Mouse (Mus musculus) heart, embryonic 11.5 days (tissue): ENCODE measurements around the gene Nsg2. TPM values are rescaled to one million over a fixed set of nuclear protein-coding genes. Genes with fewer than 3 reads are reported as not detected.
A peak's percentile ranks its signal among the peaks of the same experiment; 100 is the strongest.

Experiments
- ATAC-seq: fragments of 200-750 bp; cut with Nextera tagmentation; replicated peaks from 2 replicates; pipeline ENCODE4 v1.8.0; 2017; ENCODE audit warnings: moderate library complexity; ENCODE audit not compliant: insufficient number of reproducible peaks, low FRiP score, low TSS enrichment
- H3K27ac ChIP-seq: fragments of 300-500 bp; sonication (generic); 2 replicates; pipeline ENCODE4 v1.5.1; 2014; ENCODE audit warnings: mild to moderate bottlenecking, low read depth, low read length
- H3K27me3 ChIP-seq: fragments of 300-500 bp; sonication (generic); 2 replicates; pipeline ENCODE4 v1.6.1; 2014; ENCODE audit warnings: mild to moderate bottlenecking, low read length, mixed read lengths; ENCODE audit not compliant: control insufficient read depth, insufficient read depth
- H3K36me3 ChIP-seq: fragments of 300-500 bp; sonication (generic); 2 replicates; pipeline ENCODE4 v1.6.1; 2014; ENCODE audit warnings: mild to moderate bottlenecking, low read length, moderate library complexity, mixed read lengths; ENCODE audit not compliant: control insufficient read depth, insufficient read depth
- H3K4me1 ChIP-seq: fragments of 300-500 bp; sonication (generic); 2 replicates; pipeline ENCODE4 v1.6.1; 2014; ENCODE audit warnings: low read length; ENCODE audit not compliant: control insufficient read depth, insufficient read depth
- H3K4me2 ChIP-seq: fragments of 300-500 bp; sonication (generic); 2 replicates; pipeline ENCODE4 v1.6.1; 2014; ENCODE audit warnings: mild to moderate bottlenecking, moderate library complexity
- H3K4me3 ChIP-seq: fragments of 300-500 bp; sonication (generic); 2 replicates; pipeline ENCODE4 v1.5.1; 2014; ENCODE audit warnings: low read depth, low read length
- H3K9ac ChIP-seq: fragments of 300-500 bp; sonication (generic); 2 replicates; pipeline ENCODE4 v1.6.1; 2014; ENCODE audit warnings: mild to moderate bottlenecking, low read depth, low read length, moderate library complexity
- H3K9me3 ChIP-seq: fragments of 300-500 bp; sonication (generic); replicated peaks from 2 replicates; pipeline ENCODE4 v1.6.1; 2016; ENCODE audit warnings: low read length; ENCODE audit not compliant: control insufficient read depth
- WGBS: fragments of 180-500 bp; shearing (Covaris S2); extraction: QIAGEN DNeasy Blood & Tissue Kit; methylation state at CpG from one replicate; pipeline ENCODE4 v1.1.7; 2014; ENCODE audit not compliant: insufficient replicate concordance; 5-methylcytosine and 5-hydroxymethylcytosine counted together
- polyA plus RNA-seq: library from polyadenylated mRNA; unstranded; fragments of >200 nt; fragmentation: Nextera tagmentation; extraction: Ambion mirVana; gene quantifications from 2 replicates; pipeline ENCODE4 v1.2.1, GENCODE M21; 2014

Nsg2 gene
- 0.82 and 0.87 TPM in 2 replicates for polyA plus RNA-seq

- Histone ChIP-seq H3K4me3 (peak within 1 kb of the TSS; percentile 29), H3K4me2 (peak within 1 kb of the TSS; percentile 57), H3K36me3 (no peaks in the 10 kb centered on the region), H3K27me3 (peaks cover 9% of the 10 kb centered on the region; the same call in 1 of the 2 replicates), H3K9ac (0 out of 2 replicates have a peak within 1 kb of the TSS, but pooled peaks have one; percentile 16), H3K4me1 (peaks cover 5% of the 10 kb centered on the region), H3K9me3 (no peaks in the 10 kb centered on the region), H3K27ac (no peak within 1 kb of the TSS)
- under 1% methylated on average over 16 of the region's 16 CpGs for WGBS
- ATAC-seq: no peak
Measured at GRCm38 (mm10) chr11:32000281-32000680, at the start of gene Nsg2. Nsg2 (plus strand) TSS chr11:32000463.

- H3K4me2 ChIP-seq: no peak overlapping the region
- no peaks in the 10 kb centered on the region for H3K9me3 ChIP-seq
- no peaks in the 10 kb centered on the region for H3K27me3 ChIP-seq
- H3K36me3 ChIP-seq: no peaks in the 10 kb centered on the region
- no peak overlapping the region for H3K9ac ChIP-seq
- no peak overlapping the region for H3K27ac ChIP-seq
- ATAC-seq: no peak
- H3K4me3 ChIP-seq: no peak overlapping the region
- no peaks in the 10 kb centered on the region for H3K4me1 ChIP-seq
Measured at GRCm38 (mm10) chr11:31960071-31960470, 40.2 kb upstream of the Nsg2 start.

GRCm38 (mm10) chr11:31963993-31964392 lies 36.3 kb upstream of the Nsg2 start:
- Histone ChIP-seq H3K36me3 (no peaks in the 10 kb centered on the region), H3K9me3 (no peaks in the 10 kb centered on the region), H3K4me3 (no peak overlapping the region), H3K27me3 (no peaks in the 10 kb centered on the region), H3K4me2 (no peak overlapping the region), H3K4me1 (peaks cover 4% of the 10 kb centered on the region; the same call in 1 of the 2 replicates), H3K27ac (no peak overlapping the region), H3K9ac (no peak overlapping the region)
- no peak for ATAC-seq
- 87% methylated on average over 1 of the region's 1 CpGs for WGBS

GRCm38 (mm10) chr11:31965256-31966134 lies 34.8 kb upstream of the Nsg2 start, which contains the start of gene 4930524B15Rik:
4930524B15Rik (plus strand) TSS chr11:31965592.
- peak; percentile 63 for ATAC-seq
- Histone ChIP-seq H3K4me2 (peak within 1 kb of the TSS; percentile 77), H3K27ac (no peak within 1 kb of the TSS), H3K4me3 (peak within 1 kb of the TSS; percentile 38), H3K36me3 (no peaks in the 10 kb centered on the region), H3K27me3 (no peaks in the 10 kb centered on the region), H3K9me3 (no peaks in the 10 kb centered on the region), H3K9ac (peak within 1 kb of the TSS; percentile 77), H3K4me1 (peaks cover 4% of the 10 kb centered on the region; the same call in 1 of the 2 replicates)
- WGBS: 32% methylated on average over 49 of the region's 49 CpGs

GRCm38 (mm10) chr11:31974132-31974531 lies 26.1 kb upstream of the Nsg2 start:
- no peaks in the 10 kb centered on the region for H3K27me3 ChIP-seq
- H3K4me3 ChIP-seq: no peak overlapping the region
- ATAC-seq: no peak
- no peak overlapping the region for H3K27ac ChIP-seq
- H3K9me3 ChIP-seq: no peaks in the 10 kb centered on the region
- H3K4me2 ChIP-seq: no peak overlapping the region
- H3K36me3 ChIP-seq: no peaks in the 10 kb centered on the region
- H3K9ac ChIP-seq: no peak overlapping the region
- 65% methylated on average over 4 of the region's 4 CpGs for WGBS
- no peaks in the 10 kb centered on the region for H3K4me1 ChIP-seq

GRCm38 (mm10) chr11:31974826-31975225 lies 25.4 kb upstream of the Nsg2 start:
- Histone ChIP-seq H3K9ac (no peak overlapping the region), H3K27ac (0 out of 2 replicates have a peak overlapping the region, but pooled peaks have one; percentile 46), H3K9me3 (0 out of 2 replicates have a peak, but pooled peaks cover 2% of the 10 kb centered on the region), H3K4me1 (no peaks in the 10 kb centered on the region), H3K27me3 (no peaks in the 10 kb centered on the region), H3K36me3 (no peaks in the 10 kb centered on the region), H3K4me3 (no peak overlapping the region), H3K4me2 (peak overlapping the region; percentile 8; the same call in 1 of the 2 replicates)
- 41% methylated on average over 8 of the region's 8 CpGs for WGBS
- ATAC-seq: no peak

GRCm38 (mm10) chr11:31975678-31976077 lies 24.6 kb upstream of the Nsg2 start:
- H3K27ac ChIP-seq: no peak overlapping the region
- H3K4me1 ChIP-seq: no peaks in the 10 kb centered on the region
- 0 out of 2 replicates have a peak, but pooled peaks cover 2% of the 10 kb centered on the region for H3K9me3 ChIP-seq
- H3K4me3 ChIP-seq: no peak overlapping the region
- ATAC-seq: no peak
- no peak overlapping the region for H3K4me2 ChIP-seq
- no peak overlapping the region for H3K9ac ChIP-seq
- WGBS: 84% methylated on average over 5 of the region's 5 CpGs
- H3K36me3 ChIP-seq: no peaks in the 10 kb centered on the region
- no peaks in the 10 kb centered on the region for H3K27me3 ChIP-seq

GRCm38 (mm10) chr11:31976137-31976536 lies 24.1 kb upstream of the Nsg2 start:
- Histone ChIP-seq H3K4me3 (no peak overlapping the region), H3K4me2 (no peak overlapping the region), H3K9me3 (0 out of 2 replicates have a peak, but pooled peaks cover 2% of the 10 kb centered on the region), H3K27ac (no peak overlapping the region), H3K4me1 (no peaks in the 10 kb centered on the region), H3K27me3 (no peaks in the 10 kb centered on the region), H3K9ac (no peak overlapping the region), H3K36me3 (no peaks in the 10 kb centered on the region)
- WGBS: 53% methylated on average over 5 of the region's 5 CpGs
- no peak for ATAC-seq
